In the genomic region with DNA sequence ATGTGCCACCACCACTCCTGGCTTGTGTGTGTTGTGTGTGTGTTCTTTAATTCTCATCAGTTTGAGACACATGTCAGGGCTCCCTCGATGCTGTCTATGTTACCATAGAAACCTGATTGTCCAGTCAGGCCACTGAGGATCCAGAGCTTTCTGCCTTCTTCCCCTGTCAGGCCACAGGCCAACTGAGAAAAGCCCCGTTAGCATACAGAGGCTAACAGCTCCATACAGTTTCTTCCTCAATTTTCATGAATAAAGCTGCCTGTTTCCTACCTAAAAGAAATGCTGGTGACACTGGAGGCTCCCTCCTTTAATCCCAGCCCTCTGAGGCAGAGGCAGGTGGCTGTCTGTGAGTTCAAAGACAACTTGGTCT, we compare ENCODE assay signal across 8 mouse cellular contexts. TPM values are rescaled to one million over a fixed set of nuclear protein-coding genes. Genes with fewer than 3 reads are reported as not detected.
A peak's percentile ranks its signal among the peaks of the same experiment; 100 is the strongest.
DNase-seq lines count a peak whose midpoint lies in the region; ATAC-seq and TF ChIP-seq lines count a peak whose summit lies in the region.

No protein-coding gene starts in this region.

- TF ChIP-seq CTCF in kidney, adult 2 months (conservative IDR thresholded peaks at IDR 0.05; ENCODE audit: insufficient read depth, insufficient read length, low read depth, low read length), result no peak

- peak overlapping the region; percentile 75; the same call in 1 of the 2 replicates for H3K9ac ChIP-seq in kidney, embryonic 14.5 days (ENCODE audit: low read depth, low read length)
- H3K9ac ChIP-seq in hindbrain, embryonic 14.5 days, result peak overlapping the region; percentile 76
- H3K9ac ChIP-seq in midbrain, embryonic 14.5 days (replicated peaks; ENCODE audit: low read length), result peak overlapping the region; percentile 78

- DNase-seq in kidney, adult 2 months, result no peak
- peak; percentile 22 for DNase-seq in cerebellum, postnatal 14 days
- no peak for DNase-seq in hindbrain, embryonic 14.5 days (ENCODE audit: low spot score)
- no peak for DNase-seq in midbrain, embryonic 14.5 days
- no peak for DNase-seq in layer of hippocampus, adult 9-11 months
- no peak for DNase-seq in embryo, embryonic 10.5 days (ENCODE audit: low spot score)

- TF ChIP-seq POLR2A in kidney, adult 2 months (IDR thresholded peaks at IDR 0.05; ENCODE audit: low read depth, low read length), result no peak

- no peak for ATAC-seq in kidney, embryonic 14.5 days (ENCODE audit: low FRiP score, low TSS enrichment)
- ATAC-seq in hindbrain, embryonic 14.5 days (ENCODE audit: low FRiP score), result no peak
- no peak for ATAC-seq in midbrain, embryonic 14.5 days (ENCODE audit: low FRiP score, low TSS enrichment)
- ATAC-seq in CD4-positive, CD25-positive, alpha-beta regulatory T cell, adult 4 months, result no peak

- no peaks in the 10 kb centered on the region for H3K27me3 ChIP-seq in kidney, embryonic 14.5 days (ENCODE audit: control insufficient read depth, insufficient read depth, low read length)
- no peaks in the 10 kb centered on the region for H3K27me3 ChIP-seq in kidney, adult 2 months (replicated peaks; ENCODE audit: control insufficient read depth, insufficient read depth, low read length)
- no peaks in the 10 kb centered on the region for H3K27me3 ChIP-seq in hindbrain, embryonic 14.5 days (ENCODE audit: control insufficient read depth, insufficient read depth, low read length)
- H3K27me3 ChIP-seq in midbrain, embryonic 14.5 days (ENCODE audit: control insufficient read depth, insufficient read depth, low read length), result no peaks in the 10 kb centered on the region

- peak overlapping the region; percentile 60; the same call in 1 of the 2 replicates for H3K4me3 ChIP-seq in kidney, embryonic 14.5 days (ENCODE audit: low read length)
- H3K4me3 ChIP-seq in kidney, adult 2 months (ENCODE audit: insufficient read depth, low read depth, low read length), result no peak overlapping the region
- H3K4me3 ChIP-seq in hindbrain, embryonic 14.5 days (replicated peaks; ENCODE audit: low read length), result peak overlapping the region; percentile 60
- peak overlapping the region; percentile 66 for H3K4me3 ChIP-seq in midbrain, embryonic 14.5 days (replicated peaks; ENCODE audit: low read depth, low read length)

- H3K4me1 ChIP-seq in kidney, embryonic 14.5 days (ENCODE audit: control insufficient read depth, insufficient read depth, low read length), result peaks cover 24% of the 10 kb centered on the region
- H3K4me1 ChIP-seq in kidney, adult 2 months (ENCODE audit: control insufficient read depth, insufficient read depth, low read length), result peaks cover 40% of the 10 kb centered on the region
- peaks cover 25% of the 10 kb centered on the region for H3K4me1 ChIP-seq in hindbrain, embryonic 14.5 days (replicated peaks; ENCODE audit: control insufficient read depth, insufficient read depth, low read length)
- peaks cover 26% of the 10 kb centered on the region for H3K4me1 ChIP-seq in midbrain, embryonic 14.5 days (ENCODE audit: control insufficient read depth, insufficient read depth, low read length)

- peaks cover 52% of the 10 kb centered on the region for H3K36me3 ChIP-seq in kidney, embryonic 14.5 days (ENCODE audit: control insufficient read depth, insufficient read depth, low read length)
- no peaks in the 10 kb centered on the region for H3K36me3 ChIP-seq in kidney, adult 2 months (ENCODE audit: control insufficient read depth, insufficient read depth, low read length)
- H3K36me3 ChIP-seq in hindbrain, embryonic 14.5 days (replicated peaks; ENCODE audit: control insufficient read depth, insufficient read depth), result peaks cover 24% of the 10 kb centered on the region
- peaks cover 16% of the 10 kb centered on the region for H3K36me3 ChIP-seq in midbrain, embryonic 14.5 days (ENCODE audit: control insufficient read depth, insufficient read depth, low read length)

- H3K4me2 ChIP-seq in kidney, embryonic 14.5 days (replicated peaks; ENCODE audit: low read depth, low read length), result peak overlapping the region; percentile 66
- H3K4me2 ChIP-seq in hindbrain, embryonic 14.5 days (replicated peaks), result peak overlapping the region; percentile 90
- H3K4me2 ChIP-seq in midbrain, embryonic 14.5 days (ENCODE audit: low read length), result peak overlapping the region; percentile 91

- no peak overlapping the region for H3K27ac ChIP-seq in kidney, embryonic 14.5 days (ENCODE audit: low read depth, low read length)
- no peak overlapping the region for H3K27ac ChIP-seq in kidney, adult 2 months (ENCODE audit: insufficient read depth, low read depth, low read length)
- H3K27ac ChIP-seq in hindbrain, embryonic 14.5 days, result no peak overlapping the region; the same call in 1 of the 2 replicates
- H3K27ac ChIP-seq in midbrain, embryonic 14.5 days (replicated peaks; ENCODE audit: low read depth, low read length), result no peak overlapping the region

- no peaks in the 10 kb centered on the region for H3K9me3 ChIP-seq in kidney, embryonic 14.5 days (ENCODE audit: control insufficient read depth, low read length)
- no peaks in the 10 kb centered on the region for H3K9me3 ChIP-seq in hindbrain, embryonic 14.5 days (ENCODE audit: control insufficient read depth, low read length)
- H3K9me3 ChIP-seq in midbrain, embryonic 14.5 days (ENCODE audit: control insufficient read depth, low read length), result no peaks in the 10 kb centered on the region

- 76% methylated on average over 2 of the region's 2 CpGs for WGBS in kidney, embryonic 14.5 days
- WGBS in kidney, adult 2 months, result 57% methylated on average over 2 of the region's 2 CpGs
- 56% methylated on average over 2 of the region's 2 CpGs for WGBS in hindbrain, embryonic 14.5 days
- WGBS in midbrain, embryonic 14.5 days, result 33% methylated on average over 2 of the region's 2 CpGs

RNA-seq across cellular contexts. Expression of a gene that starts 1.2 kb away (rescaled TPM):
- polyA plus RNA-seq in kidney, embryonic 14.5 days (2014; fragmentation: Nextera tagmentation; extraction: Ambion mirVana), result 22.0 and 34.1 TPM in 2 replicates
- 45.5 and 51.0 TPM in 2 replicates for polyA plus RNA-seq in kidney, adult 2 months (2012; rRNA removed)
- 73.0 and 81.4 TPM in 2 replicates for polyA plus RNA-seq in hindbrain, embryonic 14.5 days (2014; fragmentation: Nextera tagmentation; extraction: Ambion mirVana)
- 82.9 and 84.3 TPM in 2 replicates for polyA plus RNA-seq in midbrain, embryonic 14.5 days (2014; fragmentation: Nextera tagmentation; extraction: Ambion mirVana)
- 10 to 100 TPM; 41.4 to 60.0 TPM for polyA plus RNA-seq in CD4-positive, CD25-positive, alpha-beta regulatory T cell, adult 4 months (2017; shearing (Covaris generic))

RNA-seq across cellular contexts. Expression of a gene that starts 7.2 kb away (rescaled TPM):
- 0.46 and 1.6 TPM in 2 replicates for polyA plus RNA-seq in kidney, embryonic 14.5 days (2014; fragmentation: Nextera tagmentation; extraction: Ambion mirVana)
- polyA plus RNA-seq in kidney, adult 2 months (2012; rRNA removed), result 0.98 and 1.3 TPM in 2 replicates
- polyA plus RNA-seq in hindbrain, embryonic 14.5 days (2014; fragmentation: Nextera tagmentation; extraction: Ambion mirVana), result 46.9 and 50.3 TPM in 2 replicates
- polyA plus RNA-seq in midbrain, embryonic 14.5 days (2014; fragmentation: Nextera tagmentation; extraction: Ambion mirVana), result 25.7 and 79.2 TPM in 2 replicates
- not detected for polyA plus RNA-seq in CD4-positive, CD25-positive, alpha-beta regulatory T cell, adult 4 months (2017; shearing (Covaris generic))

RNA-seq across cellular contexts. Expression of a gene that starts 7.3 kb away (rescaled TPM):
- polyA plus RNA-seq in kidney, embryonic 14.5 days (2014; fragmentation: Nextera tagmentation; extraction: Ambion mirVana), result 9.1 and 14.1 TPM in 2 replicates
- polyA plus RNA-seq in kidney, adult 2 months (2012; rRNA removed), result 4.5 and 5.2 TPM in 2 replicates
- polyA plus RNA-seq in hindbrain, embryonic 14.5 days (2014; fragmentation: Nextera tagmentation; extraction: Ambion mirVana), result 3.1 and 4.2 TPM in 2 replicates
- polyA plus RNA-seq in midbrain, embryonic 14.5 days (2014; fragmentation: Nextera tagmentation; extraction: Ambion mirVana), result 2.3 and 3.6 TPM in 2 replicates
- polyA plus RNA-seq in CD4-positive, CD25-positive, alpha-beta regulatory T cell, adult 4 months (2017; shearing (Covaris generic)), result 10 to 100 TPM in 1 of 2 experiments, 1 to 10 TPM in 1; 7.1 to 22.1 TPM

RNA-seq across cellular contexts. Expression of a gene that starts 10.7 kb away (rescaled TPM):
- polyA plus RNA-seq in kidney, embryonic 14.5 days (2014; fragmentation: Nextera tagmentation; extraction: Ambion mirVana), result 1,491 and 1,701 TPM in 2 replicates
- polyA plus RNA-seq in kidney, adult 2 months (2012; rRNA removed), result 423 and 734 TPM in 2 replicates
- polyA plus RNA-seq in hindbrain, embryonic 14.5 days (2014; fragmentation: Nextera tagmentation; extraction: Ambion mirVana), result 669 and 782 TPM in 2 replicates
- polyA plus RNA-seq in midbrain, embryonic 14.5 days (2014; fragmentation: Nextera tagmentation; extraction: Ambion mirVana), result 772 and 804 TPM in 2 replicates
- 1,000 to 10,000 TPM; 2,718 to 3,399 TPM for polyA plus RNA-seq in CD4-positive, CD25-positive, alpha-beta regulatory T cell, adult 4 months (2017; shearing (Covaris generic))

RNA-seq across cellular contexts. Expression of a gene that starts 18.5 kb away (rescaled TPM):
- polyA plus RNA-seq in kidney, embryonic 14.5 days (2014; fragmentation: Nextera tagmentation; extraction: Ambion mirVana), result 27.4 and 31.9 TPM in 2 replicates
- polyA plus RNA-seq in kidney, adult 2 months (2012; rRNA removed), result 350 and 353 TPM in 2 replicates
- 15.3 and 18.4 TPM in 2 replicates for polyA plus RNA-seq in hindbrain, embryonic 14.5 days (2014; fragmentation: Nextera tagmentation; extraction: Ambion mirVana)
- 15.8 and 15.9 TPM in 2 replicates for polyA plus RNA-seq in midbrain, embryonic 14.5 days (2014; fragmentation: Nextera tagmentation; extraction: Ambion mirVana)
- 10 to 100 TPM; 66.1 to 92.2 TPM for polyA plus RNA-seq in CD4-positive, CD25-positive, alpha-beta regulatory T cell, adult 4 months (2017; shearing (Covaris generic))

Comparison
In these comparisons a context has a peak if more than half of its experiments do, and no peak if none do; other contexts are left out.
1. DNase-seq: peak in cerebellum, postnatal 14 days (2 of 2); none in kidney, adult 2 months (single experiment), hindbrain, embryonic 14.5 days (single experiment), midbrain, embryonic 14.5 days (single experiment), layer of hippocampus, adult 9-11 months (single experiment) and embryo, embryonic 10.5 days (single experiment).
2. RNA of a gene that starts 7.2 kb away (polyA plus RNA-seq): 46.9 to 50.3 TPM in hindbrain, embryonic 14.5 days and 25.7 to 79.2 TPM in midbrain, embryonic 14.5 days; 0.98 to 1.3 TPM in kidney, adult 2 months, 0.46 to 1.6 TPM in kidney, embryonic 14.5 days and not detected in CD4-positive, CD25-positive, alpha-beta regulatory T cell, adult 4 months; every median in the first group is over 10 times any median in the second.
3. Peak in every context shown above with its lines, with median percentiles within 50 percentile points of each other: H3K4me2 ChIP-seq and H3K9ac ChIP-seq.